Mouse (Mus musculus) layer of hippocampus, adult 9-10 months (tissue): Measurements from ENCODE around the gene Igfbp2.

ENCODE experiments used
- DNase-seq: peaks from one replicate; pipeline ENCODE4 v3.0.0; 2022; ENCODE audit warnings: low spot score

Igfbp2 gene

DNA sequence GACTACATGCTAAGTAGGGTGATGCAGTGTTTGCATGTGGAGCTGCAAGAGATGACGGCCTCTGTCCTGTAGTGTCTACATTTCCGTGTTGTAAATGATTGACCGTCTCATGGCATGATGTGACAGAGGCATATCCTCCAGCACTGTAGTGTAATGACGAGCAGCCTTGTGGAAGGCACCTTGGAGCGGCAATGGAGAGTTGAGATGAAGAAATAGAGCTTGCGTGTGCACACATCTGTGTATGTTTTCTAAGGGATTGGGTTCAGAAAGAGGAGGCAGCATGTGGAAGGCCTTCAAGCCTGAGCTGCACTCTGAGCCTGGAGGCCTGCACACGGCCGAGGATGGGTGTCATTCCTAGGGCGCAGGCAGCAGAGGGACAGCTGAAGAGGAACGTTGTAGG, 31.4 kb downstream of the Igfbp2 start:
- DNase-seq, result no peak

DNA sequence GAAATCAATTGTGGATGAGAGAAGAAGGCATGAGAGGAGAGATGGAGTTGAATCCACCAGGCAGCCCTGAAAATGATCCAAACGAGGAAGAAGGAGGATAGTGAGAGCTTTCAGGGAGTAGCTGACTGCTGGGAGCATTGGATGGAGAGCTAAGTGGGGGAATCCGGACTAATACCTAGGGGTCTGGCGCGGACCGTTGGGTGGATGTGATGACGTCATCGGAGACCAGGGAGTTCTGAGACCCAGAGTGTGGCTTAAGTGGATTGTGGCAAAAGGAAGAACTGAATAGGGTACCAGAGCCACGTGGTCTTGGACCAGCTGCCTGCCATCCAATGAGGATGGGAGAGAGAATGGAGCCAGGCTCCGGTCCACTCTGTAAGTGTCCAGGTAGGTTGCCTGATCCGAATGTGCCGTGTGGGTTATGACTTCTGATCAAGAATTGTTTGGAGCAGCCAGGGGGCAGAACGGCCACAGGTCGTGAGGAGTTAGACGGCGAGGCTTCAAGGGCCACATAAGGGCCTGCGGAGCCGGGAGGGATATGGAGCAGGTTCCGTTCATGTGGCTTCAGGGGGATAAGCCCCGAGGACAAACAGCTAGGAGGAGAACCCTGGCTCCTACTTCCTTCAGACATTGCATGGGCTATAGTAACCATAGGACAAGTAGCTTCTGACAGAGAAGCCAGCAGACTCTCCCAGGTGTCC, 32.1 kb downstream of the Igfbp2 start:
- no peak for DNase-seq

DNA sequence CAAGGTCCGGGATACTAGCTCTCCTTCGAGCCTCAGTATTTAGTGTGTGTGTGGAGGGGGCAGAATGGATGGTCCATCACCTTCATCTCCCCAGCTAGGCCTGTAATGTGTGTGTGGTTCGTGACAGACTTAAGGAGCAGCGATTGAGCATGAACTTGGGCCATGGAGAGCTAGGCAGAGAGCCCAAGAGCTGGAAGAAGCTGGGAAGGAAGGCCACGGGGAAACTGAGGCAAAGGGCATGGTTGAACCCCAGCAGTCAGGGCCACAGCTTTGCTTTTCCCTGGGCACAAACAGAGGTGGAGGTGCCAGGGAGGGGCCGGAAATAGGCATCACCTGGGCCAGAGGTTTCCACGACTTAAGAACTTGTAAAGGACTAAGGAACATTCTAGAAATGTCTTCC, 32.8 kb downstream of the Igfbp2 start:
- no peak for DNase-seq

DNA sequence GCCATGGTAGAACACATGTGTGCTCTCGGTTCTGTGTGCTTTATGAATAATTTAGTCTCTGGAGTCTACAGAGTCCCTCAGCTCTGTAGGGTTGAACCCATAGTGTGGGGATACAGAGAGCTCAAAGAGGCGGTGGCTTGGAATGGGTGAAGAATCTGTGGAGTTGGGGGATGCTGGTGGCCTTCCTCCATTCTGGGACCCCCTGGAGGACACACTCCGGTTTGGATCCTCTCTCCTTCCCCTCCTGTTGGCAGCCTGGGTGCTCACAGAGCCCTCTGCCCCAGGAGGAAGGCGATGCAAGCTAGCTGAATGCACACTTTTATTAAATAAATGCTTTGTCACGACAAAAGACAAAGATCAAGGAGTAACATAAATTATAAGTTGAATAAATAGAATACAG, 33.3 kb downstream of the Igfbp2 start:
- no peak for DNase-seq

DNA sequence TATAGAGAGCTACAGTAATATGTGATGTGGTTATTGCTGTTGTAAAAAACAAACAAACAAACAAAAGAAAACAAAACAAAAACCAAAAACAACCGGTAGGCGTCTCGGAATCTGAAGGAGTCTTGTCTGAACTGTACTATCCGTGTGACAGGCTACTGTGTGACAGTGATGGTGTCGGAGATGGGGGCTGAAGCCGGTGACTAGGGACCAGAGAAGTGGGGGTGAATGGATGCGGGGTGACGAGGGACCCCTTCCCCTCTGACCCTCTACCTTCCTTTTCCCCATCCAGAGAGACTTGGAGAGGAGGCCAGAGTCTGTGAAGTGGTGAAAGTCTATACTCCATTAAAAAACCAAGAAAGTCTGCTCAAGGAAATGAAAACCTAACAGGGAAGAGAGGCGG, 34.0 kb downstream of the Igfbp2 start:
- DNase-seq, result no peak

DNA sequence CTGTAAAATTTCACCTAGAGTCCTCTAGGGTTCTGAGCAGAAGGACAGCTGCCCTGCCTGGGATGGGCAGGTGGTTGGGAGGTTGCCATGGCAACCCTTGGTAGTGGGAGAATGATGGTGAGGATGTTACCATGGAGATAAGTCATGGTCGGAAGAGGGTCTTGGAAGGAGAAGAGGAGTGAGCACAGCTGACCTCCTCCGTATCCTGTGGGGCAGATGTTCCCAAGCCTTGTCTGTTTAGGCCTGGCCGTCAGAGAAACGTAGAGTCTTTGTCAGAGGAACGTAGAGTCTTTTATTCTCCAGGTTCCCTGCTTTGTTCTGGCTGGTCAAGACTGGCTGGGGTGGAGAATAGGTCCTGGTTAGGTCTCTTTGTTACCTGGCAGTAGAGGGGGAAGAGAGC, 34.6 kb downstream of the Igfbp2 start:
- DNase-seq, result no peak

DNA sequence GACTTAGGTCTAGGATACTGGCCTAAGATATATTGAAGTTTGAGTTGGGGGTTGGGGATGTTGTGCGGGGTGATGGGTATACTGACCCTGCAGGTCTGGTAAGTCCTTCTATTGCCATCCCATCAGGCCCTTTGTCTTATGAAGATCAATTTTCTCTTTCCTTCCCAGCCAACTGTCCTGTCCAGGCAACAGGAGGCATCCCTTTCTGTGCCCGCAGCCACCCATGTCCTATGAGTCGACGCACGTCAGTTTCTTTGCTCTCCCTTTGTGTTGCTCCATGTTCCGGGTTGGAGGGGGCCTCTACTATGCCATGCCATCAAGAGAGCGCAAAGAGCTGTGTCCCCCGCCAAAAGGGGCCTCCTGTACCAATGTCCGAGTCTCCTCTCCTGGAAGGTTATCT, 35.7 kb downstream of the Igfbp2 start:
- DNase-seq, result no peak

DNA sequence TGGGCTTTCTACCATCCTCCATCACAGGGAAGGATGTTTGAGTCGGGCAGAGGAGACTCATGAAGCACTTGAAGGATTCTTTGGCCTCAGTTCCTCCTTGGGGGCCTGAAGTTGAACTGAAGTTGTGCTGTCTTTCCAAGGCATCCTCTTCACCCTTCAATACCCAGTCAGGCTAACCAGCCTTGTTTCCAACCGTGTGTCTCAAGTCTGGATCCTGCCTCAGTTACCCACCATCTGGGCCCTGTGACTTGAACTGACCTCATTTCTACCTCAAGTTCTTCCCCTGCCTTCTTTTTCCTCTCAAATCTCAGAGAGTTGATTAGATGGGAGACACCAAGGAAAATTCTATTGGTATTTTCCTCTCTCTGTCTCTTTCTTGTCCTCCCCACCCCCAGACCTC, 36.2 kb downstream of the Igfbp2 start:
- no peak for DNase-seq

DNA sequence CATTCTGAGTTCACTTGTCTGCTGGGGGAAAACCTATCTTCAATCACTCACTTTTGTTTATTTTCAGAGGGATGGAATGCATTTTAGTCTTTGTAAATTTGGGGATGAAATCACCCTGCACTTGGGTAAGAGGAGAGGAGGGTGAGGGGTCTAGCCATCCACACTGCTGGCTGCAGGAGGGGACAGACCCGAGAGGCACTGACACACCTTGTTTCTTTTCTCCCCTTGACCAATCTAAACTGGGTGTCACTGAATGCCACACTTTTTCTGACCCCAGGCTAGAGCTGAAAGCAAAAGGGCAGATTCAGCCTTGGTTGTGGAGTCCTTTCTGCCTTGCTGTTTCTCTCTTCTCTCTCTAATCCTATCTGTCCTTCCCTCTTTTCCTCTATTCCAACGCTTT, 37.4 kb downstream of the Igfbp2 start:
- no peak for DNase-seq

DNA sequence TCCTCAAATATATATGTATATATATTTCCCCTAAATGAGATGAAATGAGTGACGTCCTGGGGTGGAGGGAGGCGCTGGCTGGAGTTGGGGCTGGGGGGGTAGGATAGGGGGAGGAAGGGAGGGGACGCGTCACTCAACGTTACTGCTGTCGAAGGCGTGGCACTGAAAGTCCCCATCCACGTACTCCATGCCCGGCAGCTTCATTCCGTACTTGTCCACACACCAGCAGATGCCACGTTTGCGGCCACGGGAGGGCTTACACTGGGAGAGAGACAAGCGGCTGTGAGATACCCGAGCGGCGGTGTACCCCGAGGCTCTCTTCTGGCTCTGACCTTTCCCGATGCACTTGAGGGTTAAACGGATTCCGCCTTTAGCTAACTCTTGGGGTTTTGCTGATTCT, 37.9 kb downstream of the Igfbp2 start:
- no peak for DNase-seq

DNA sequence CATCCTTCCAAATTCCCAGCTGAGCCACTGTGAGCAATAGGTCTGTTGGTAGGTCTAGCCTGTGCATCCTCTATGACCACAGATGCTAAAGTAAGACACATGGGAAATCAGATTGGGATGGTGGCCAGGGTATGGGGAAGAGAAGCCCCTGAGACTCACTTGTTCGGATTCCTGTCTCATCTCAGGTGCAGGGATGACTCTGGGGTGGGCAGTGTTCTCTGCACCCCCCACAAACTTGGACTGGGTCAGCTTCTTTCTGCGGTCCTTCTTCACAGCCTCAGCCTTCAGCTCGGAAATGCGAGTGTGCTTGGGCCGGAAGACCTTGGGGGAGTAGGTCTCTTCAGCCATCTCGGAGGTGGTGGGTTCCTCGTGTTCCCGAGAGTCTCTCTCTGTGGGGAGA, 39.4 kb downstream of the Igfbp2 start:
- no peak for DNase-seq

DNA sequence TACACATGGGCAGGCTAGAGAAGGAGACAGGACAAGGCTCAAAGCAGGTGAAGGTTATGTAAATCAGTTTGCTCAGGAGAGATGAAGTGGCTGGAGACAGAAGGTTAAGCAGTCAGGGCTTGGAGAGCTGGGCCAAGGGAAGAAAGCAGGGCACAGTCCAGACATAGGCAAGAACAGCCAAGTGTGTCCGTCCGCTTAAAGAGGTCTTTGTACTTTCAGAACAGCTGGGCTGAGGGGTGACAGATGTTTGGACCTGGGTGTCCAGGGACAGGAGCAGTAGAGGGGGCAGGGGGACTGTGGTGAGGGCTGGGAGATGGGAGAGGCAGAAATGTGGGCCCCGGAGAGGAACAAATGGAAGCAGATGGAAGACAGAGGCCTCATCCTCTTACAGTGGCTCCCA, 40.0 kb downstream of the Igfbp2 start:
- no peak for DNase-seq

DNA sequence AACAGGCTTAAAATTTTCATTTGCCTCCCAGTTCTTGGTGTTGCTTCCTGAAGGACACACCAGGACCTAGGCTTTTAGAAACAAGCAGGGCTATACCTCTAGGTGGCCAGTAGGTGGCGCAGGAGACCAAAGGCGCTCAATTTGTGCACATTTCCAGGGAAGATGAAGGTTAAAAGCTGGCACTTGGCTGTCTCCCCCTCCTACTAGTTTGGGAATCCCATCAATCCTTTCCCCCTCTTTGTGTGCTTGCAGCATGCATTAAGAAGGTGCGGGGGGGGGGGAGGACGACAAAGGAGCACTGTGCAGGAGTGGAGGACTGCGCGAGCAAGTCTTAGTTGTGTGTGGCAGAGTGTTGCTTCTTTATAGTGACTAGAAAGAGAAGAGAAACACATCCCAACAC, 41.6 kb downstream of the Igfbp2 start:
- DNase-seq, result no peak

DNA sequence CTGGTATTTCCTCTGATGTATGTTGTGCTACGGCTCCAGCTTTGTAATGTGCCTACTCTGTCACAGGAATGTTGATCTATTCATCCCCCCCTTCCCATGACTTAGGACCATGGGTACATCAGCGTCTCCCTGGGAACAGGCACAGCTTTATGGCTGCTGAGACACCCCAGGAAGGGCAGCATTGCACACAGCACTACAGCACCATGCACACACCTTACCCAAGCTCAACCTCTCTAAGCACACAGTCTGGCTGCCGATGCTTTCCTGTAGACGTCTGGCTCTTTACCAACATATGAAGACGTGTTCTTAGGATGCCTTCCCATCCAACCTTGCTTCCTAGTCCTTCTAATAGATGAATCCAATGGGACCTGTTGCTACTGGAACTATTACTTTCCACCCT, 42.1 kb downstream of the Igfbp2 start:
- no peak for DNase-seq

DNA sequence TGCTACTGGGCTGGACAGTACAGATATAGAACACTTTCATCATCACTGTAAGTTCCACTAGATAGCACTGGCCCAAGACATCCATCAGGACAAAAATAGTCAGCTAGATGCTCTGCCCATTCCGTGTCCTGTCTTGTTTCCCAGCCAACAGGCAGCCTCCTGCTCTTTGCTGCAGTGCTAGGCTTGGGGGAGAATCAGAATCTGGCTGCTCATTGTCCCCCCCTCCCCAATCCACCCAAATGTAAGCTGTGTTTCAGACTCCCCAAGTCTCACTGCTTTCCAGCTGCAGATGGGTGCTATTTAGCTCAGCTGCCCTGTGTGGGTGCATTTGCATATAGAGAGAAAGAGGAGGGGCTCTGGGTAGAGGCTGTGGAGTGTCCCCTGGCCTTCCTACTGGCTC, 43.0 kb downstream of the Igfbp2 start:
- DNase-seq, result no peak

DNA sequence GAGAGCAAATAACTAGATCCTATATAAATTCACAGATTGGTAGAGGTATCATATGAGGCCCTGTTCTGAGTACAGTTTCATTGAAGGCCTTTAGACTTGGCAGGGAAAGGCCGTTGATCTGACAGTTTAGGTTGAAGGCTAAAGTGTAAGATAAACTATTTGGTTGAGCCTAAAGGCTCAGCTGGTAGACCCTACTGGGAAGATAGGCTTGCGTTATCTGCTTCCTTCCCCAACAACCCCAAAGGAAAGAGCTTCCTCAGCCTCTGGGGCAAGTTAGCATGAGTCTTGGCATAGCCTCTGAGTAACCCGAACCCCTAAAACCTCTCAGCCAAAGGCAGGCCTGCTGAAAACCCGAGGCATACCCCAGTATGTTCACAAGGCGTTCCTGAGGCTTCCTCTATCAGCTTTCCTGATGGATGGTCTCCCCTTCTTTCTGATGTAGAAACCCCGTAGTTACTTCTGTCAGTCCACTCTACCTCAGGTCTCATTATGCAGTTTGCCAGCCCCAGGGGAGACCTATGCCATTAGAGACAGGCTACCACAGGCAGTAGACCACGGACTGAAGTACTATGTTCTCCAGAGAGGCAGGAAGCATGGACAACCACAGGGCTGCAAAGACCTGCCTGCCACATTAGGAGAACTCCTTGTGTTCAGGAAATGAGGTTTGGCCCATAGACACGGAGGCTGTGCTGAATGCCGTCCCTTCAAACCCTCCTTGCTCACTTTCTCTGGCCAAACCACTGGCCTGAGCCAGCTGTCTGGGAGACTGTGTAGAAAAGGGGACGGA, 44.3 kb downstream of the Igfbp2 start:
- DNase-seq, result no peak

DNA sequence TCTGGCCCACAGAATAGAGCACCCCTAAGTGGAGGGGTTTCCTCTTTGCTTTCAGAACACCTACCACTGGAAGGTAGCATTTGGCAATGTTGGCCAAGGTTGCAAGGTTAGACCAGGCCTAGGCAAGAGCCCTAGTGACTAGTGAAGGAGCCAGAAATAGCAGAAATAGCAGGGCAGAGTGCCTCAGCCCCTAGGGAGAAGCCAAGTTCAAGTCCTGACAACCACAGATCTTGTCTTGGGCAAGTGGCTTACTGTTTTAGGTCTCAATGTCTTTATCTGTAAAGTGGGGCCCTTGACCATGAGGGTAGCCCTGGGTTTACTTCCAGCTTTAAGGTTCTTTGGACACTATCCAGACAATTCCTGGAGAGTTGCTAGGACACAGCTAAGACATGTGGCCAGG, 45.0 kb downstream of the Igfbp2 start:
- no peak for DNase-seq

DNA sequence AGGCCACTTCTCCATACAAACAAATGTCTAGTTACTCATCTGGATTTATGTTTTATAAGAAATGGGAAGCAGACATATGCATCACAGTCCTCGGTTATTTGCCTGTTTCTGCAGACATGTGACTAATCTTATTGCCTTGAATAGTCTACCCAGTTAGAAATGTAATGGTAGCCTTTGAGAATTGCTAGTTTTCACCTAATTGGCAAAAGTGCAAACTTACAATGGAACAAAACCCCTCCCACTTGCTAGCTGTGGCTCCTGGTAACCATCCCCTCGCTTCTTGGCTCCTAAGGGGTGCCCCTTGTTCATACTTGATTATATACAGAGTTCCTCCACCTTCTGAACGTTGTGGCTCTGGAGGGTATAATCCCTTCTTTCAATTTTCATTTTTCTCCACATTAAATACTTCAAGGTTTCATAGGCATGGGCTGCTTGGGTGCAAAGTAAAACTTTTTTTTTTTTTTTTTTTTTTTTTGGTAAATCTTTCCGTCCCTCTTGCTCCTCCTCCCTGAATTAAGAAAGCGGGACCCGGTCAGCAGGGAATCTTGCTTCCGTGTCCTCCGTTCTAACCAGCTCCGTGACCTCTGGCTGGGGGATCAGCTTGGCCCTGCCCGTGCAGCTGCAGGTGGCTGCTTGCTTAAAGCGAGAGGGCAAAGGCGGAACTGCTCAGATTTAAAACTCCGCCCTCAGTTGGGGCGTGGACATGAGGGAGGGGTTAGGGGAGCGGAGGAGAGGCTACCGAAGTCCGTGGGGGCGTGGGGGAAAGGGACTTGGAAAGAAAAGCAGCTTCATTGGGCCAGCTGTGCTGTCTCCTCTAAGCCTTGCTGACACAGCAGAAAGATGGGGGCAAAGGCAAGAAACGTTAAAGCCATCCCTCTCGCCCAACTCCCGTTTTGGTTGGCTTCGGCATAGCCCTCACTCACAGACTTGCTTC, 45.6 kb downstream of the Igfbp2 start:
- DNase-seq, result no peak

DNA sequence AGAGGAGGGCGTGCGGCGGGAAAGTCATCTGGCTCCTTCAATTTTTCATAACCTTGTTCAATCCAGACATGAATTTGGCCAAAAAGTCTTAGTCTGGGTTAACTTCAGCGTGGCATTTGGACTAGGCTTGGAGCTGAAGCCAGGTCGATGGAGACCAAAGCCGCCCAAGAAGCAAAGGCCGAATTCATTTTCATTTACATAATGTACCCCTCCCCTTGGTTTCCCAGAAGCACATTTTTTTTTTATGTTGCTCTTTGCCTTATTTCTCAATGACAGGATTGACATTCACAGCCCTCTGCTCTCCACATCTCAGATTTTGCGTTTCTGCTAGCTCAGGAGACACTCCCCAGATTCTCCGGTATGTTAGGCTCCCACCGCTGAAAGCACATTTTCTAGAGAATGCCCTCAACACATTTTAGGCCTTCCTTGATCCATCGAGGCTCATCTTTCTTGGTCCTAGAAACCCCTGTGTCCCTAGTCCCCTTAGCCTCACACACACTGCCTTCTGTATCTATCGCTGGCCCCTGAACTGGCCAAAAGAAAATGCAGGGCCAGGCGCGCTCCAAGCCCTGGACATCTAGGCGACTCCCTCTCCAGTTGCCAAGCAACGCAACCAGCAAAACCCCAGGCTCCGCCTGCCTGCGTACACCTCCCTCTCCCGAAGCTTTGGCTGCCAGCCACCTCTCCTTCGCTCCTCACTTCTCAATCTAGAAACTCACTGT, 46.5 kb downstream of the Igfbp2 start:
- DNase-seq, result no peak

DNA sequence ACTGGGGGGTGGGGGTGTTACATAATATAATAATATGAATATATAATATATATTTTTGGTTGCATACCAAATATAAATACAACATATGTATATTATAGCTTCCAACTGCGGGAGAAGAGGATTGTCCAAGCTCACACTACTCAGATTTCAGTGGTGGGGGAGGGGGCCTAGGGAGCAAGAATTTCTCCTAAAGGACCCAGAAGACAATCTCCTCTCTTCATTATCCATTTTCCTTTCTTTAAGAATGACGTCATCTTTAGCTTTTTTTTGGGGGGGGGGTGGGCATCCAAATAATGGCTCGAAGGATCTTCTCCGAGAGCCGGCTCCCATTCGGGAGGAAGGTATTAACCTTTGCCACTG, 47.0 kb downstream of the Igfbp2 start:
- DNase-seq, result no peak

DNA sequence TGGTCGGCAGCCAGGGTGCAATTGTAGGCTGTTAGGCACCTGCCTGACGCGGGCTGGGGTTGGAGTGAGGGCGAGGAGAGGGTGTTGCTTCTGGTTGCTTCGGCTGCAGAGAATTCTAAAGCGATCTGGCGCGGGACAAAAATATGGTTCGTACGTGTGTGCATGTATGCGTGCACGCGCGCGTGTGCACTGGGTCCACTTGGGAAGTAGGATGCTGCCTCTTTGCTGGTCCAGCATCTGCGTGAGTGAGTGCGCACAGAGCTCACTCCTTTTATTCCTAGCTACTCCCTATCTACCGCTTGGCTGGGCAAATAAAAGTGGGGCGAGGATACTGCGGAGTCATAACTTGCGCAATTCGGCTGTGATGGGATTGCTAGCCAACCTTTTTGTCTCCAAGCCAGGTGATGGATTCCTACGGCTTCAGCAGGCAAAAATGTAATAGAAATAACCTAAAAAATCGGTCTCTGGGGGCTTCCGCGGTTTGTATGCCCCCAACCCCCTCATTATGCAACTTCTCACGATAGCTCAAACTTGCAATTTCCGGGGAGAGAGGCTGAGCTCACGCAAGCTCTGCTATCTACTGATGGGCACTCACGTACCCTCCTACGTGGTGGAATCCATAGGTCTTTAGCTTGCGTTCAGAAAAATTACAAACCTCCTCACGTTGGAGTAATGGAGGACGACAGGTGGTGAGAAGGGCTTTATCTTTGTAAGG, 47.6 kb downstream of the Igfbp2 start:
- no peak for DNase-seq

DNA sequence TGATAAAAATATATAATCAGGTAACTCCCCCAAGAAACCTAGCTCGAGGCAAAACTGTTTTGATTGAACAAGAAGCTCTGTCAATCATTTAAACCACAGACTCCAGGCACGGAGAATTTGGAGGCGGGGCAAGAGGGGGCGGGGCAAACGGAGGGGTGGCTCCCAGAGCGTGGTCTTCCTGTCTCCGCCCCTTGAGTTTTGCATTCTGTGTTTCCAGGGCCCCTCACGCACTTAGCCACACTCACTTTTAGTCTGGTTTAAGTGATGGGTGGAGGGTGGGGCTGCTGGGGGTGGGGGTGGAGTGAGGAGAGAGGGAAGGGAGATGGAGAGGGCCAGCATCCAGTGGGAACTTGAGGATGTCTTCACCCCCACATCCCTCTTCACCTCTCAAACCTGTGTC, 48.2 kb downstream of the Igfbp2 start:
- DNase-seq, result no peak
